Mouse (Mus musculus) lung, postnatal 0 days (tissue): ENCODE data around the gene Dnajc6. TPM values are rescaled to one million over a fixed set of nuclear protein-coding genes. Genes with fewer than 3 reads are reported as not detected.

Experiments
- ATAC-seq: fragments of 200-750 bp; cut with Nextera tagmentation; 2 replicates; pipeline ENCODE4 v1.8.0; 2017; ENCODE audit warnings: moderate library complexity
- DNase-seq: peaks from one replicate; pipeline ENCODE4 v3.0.0-alpha.2; 2016; ENCODE audit warnings: low spot score
- H3K27ac ChIP-seq: fragments of 300-500 bp; sonication (generic); 2 replicates; pipeline ENCODE4 v1.5.1; 2014; ENCODE audit warnings: antibody characterized with exemption, mild to moderate bottlenecking, low read length, mixed read lengths
- H3K27me3 ChIP-seq: fragments of 300-500 bp; sonication (generic); replicated peaks from 2 replicates; pipeline ENCODE4 v1.6.1; 2014; ENCODE audit warnings: low read length, mixed read lengths; ENCODE audit not compliant: insufficient read depth
- H3K36me3 ChIP-seq: fragments of 300-500 bp; sonication (generic); 2 replicates; pipeline ENCODE4 v1.6.1; 2014; ENCODE audit warnings: low read length, mixed read lengths; ENCODE audit not compliant: insufficient read depth
- H3K4me1 ChIP-seq: fragments of 300-500 bp; sonication (generic); 2 replicates; pipeline ENCODE4 v1.6.1; 2014; ENCODE audit warnings: antibody characterized with exemption, low read depth, low read length, mixed read lengths; ENCODE audit not compliant: insufficient read depth
- H3K4me2 ChIP-seq: fragments of 300-500 bp; sonication (generic); replicated peaks from 2 replicates; pipeline ENCODE4 v1.6.1; 2014; ENCODE audit warnings: low read depth, mild to moderate bottlenecking, low read length, moderate library complexity, mixed read lengths
- H3K4me3 ChIP-seq: fragments of 300-500 bp; sonication (generic); 2 replicates; pipeline ENCODE4 v1.5.1; 2014; ENCODE audit warnings: low read depth, low read length
- H3K9ac ChIP-seq: fragments of 300-500 bp; sonication (generic); replicated peaks from 2 replicates; pipeline ENCODE4 v1.6.1; 2014; ENCODE audit warnings: low read depth, mild to moderate bottlenecking
- H3K9me3 ChIP-seq: fragments of 300-500 bp; sonication (generic); 2 replicates; pipeline ENCODE4 v1.6.1; 2016; ENCODE audit warnings: low read length, mixed read lengths
- CTCF ChIP-seq: IDR thresholded peaks from 2 replicates; pipeline ENCODE4 v1.5.1; 2016; ENCODE audit warnings: antibody characterized with exemption, mild to moderate bottlenecking
- EP300 ChIP-seq: IDR thresholded peaks from 2 replicates; pipeline ENCODE4 v1.6.1; 2016; ENCODE audit warnings: antibody characterized with exemption, mild to moderate bottlenecking, control low read depth
- WGBS: fragments of 180-500 bp; shearing (Covaris S2); extraction: QIAGEN DNeasy Blood & Tissue Kit; methylation state at CpG from one replicate; pipeline ENCODE4 v1.1.7; 2014; 5-methylcytosine and 5-hydroxymethylcytosine counted together
- polyA plus RNA-seq: library from polyadenylated mRNA; unstranded; fragments of >200 nt; fragmentation: Nextera tagmentation; extraction: Ambion mirVana; gene quantifications from 2 replicates; pipeline ENCODE4 v1.2.1, GENCODE M21; 2015

Dnajc6 gene
- polyA plus RNA-seq, 1 experiment from 2014 or later = 0.14 TPM

DNA sequence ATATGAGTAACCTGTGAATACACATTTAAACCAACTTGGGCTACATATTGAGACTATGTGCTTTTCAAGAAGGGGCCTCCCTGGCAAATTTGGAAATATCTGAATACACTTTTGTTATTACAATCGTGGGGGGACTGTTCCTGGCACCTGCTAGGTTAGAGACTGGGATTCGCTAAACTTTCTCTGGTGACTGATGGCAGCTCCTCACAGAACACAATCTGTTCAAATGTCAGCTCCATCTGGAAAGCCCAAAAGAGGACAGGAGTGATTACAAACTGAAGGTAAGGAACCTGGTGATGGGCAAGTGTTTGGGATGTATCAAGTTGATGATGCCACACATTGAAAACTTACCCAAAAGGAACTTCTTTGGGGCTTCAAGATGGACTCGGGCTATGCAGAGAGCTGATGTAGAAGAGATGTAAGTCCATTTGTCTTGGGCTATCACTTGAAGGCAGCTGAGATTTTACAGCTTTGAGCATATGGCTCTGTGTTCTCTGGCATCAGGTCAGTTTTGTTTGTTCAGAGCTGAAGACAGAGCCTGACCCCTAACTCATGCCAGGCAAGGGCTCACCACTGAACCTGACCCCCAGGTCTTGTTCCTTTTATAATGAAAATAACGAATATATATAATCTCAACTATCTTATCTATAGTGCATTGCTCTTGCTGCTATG is 68.4 kb downstream of the Dnajc6 start:
- ATAC-seq = no peak
- no peaks in the 10 kb centered on the region for H3K4me1 ChIP-seq
- H3K27me3 ChIP-seq = no peaks in the 10 kb centered on the region
- no peak for TF ChIP-seq EP300
- TF ChIP-seq CTCF = no peak
- no peak overlapping the region for H3K9ac ChIP-seq
- no peak overlapping the region for H3K4me3 ChIP-seq
- no peak overlapping the region for H3K4me2 ChIP-seq
- H3K36me3 ChIP-seq = no peaks in the 10 kb centered on the region
- DNase-seq = no peak
- H3K9me3 ChIP-seq = no peaks in the 10 kb centered on the region
- H3K27ac ChIP-seq = no peak overlapping the region
- 74% methylated on average over 4 of the region's 4 CpGs for WGBS

DNA sequence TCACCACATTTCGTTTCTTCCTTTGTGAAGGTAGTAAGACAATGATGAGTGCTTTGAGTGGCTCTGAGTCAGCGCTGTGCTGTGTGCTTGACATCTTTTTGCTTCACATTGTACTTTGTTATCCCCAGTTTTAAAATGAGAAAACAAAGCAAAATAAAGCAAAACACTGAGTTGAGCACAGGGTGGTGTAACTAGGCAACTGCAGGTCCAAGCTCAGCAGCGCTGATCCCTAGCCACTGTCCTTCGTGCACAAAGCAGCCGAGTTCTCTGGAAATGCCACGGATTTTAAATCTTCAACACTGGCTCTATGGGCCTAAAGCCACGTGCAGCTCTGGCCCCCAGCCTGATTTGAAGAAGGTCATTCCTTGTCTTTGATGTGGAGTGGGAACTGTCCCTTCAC is 72.6 kb downstream of the Dnajc6 start:
- H3K27me3 ChIP-seq = no peaks in the 10 kb centered on the region
- no peak overlapping the region for H3K4me3 ChIP-seq
- H3K36me3 ChIP-seq = no peaks in the 10 kb centered on the region
- H3K4me1 ChIP-seq = no peaks in the 10 kb centered on the region
- TF ChIP-seq EP300 (no peak), CTCF (no peak)
- H3K27ac ChIP-seq = no peak overlapping the region
- 61% methylated on average over 7 of the region's 7 CpGs for WGBS
- H3K9me3 ChIP-seq = no peaks in the 10 kb centered on the region
- ATAC-seq (no peak), DNase-seq (no peak)
- no peak overlapping the region for H3K9ac ChIP-seq
- no peak overlapping the region for H3K4me2 ChIP-seq

DNA sequence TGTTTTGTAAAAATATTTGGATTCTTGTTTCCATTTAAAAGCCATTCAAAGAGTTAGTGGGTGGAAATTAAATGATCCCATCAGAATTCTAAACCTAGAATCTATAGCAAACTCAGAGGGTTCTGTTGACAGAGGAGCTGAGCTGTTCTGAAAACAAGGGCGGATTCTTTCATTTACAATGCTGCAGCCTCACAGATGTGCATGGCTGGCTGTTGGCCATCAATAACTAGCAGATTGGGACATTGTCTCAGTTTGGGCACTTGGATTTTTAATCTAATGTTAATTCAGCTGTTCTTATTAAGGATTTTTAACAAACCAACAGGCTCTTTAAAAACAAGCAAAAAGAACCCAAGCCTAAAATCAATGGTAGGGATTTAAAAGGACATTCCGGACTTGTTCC is 75.7 kb downstream of the Dnajc6 start:
- Histone ChIP-seq H3K27ac (no peak overlapping the region), H3K27me3 (no peaks in the 10 kb centered on the region), H3K9ac (no peak overlapping the region), H3K4me3 (no peak overlapping the region), H3K9me3 (no peaks in the 10 kb centered on the region), H3K4me2 (no peak overlapping the region), H3K4me1 (no peaks in the 10 kb centered on the region), H3K36me3 (no peaks in the 10 kb centered on the region)
- no peak for TF ChIP-seq CTCF
- TF ChIP-seq EP300 = no peak
- no peak for DNase-seq
- 79% methylated on average over 2 of the region's 2 CpGs for WGBS
- ATAC-seq = no peak

DNA sequence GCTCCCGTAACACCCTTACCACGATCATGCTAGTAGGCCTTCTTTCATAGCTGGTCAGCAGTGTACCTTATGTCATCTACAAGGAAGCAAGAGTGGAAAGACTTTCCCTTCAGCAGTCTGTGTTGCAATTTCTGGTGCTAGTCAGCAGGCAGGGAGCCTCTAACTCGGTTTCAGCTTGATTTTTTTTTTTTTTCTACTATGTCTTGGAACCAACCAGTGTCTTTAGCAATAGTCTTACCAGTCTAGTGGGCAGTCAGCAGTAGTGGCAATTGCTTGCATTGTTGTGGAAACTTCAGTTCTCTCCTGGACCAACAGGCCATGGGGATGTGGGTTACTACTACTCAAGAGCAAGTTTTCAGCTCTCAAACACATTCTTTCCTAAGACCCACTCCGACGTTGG is 78.9 kb downstream of the Dnajc6 start:
- ATAC-seq = no peak
- WGBS = 81% methylated on average over 5 of the region's 5 CpGs

DNA sequence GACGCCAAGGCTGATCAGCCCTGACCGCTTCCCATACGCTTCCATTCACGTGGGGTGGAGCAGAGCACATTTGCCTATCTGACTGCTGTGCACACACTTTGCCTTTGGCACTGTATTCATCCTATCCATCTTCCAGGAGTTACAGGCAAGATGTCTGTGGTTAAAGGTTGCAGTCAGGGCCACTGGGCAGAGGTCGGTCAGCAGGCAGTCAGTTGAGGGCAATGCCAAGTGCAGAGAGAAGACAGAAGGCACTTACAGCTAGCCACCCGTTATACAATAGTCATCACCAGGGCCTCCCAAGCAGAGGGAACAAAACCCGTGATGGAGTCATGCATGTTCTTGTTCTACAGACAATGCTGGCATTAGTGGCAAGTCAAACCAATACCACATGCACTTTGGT is 82.3 kb downstream of the Dnajc6 start:
- Histone ChIP-seq H3K27ac (no peak overlapping the region), H3K36me3 (no peaks in the 10 kb centered on the region), H3K9me3 (no peaks in the 10 kb centered on the region), H3K4me3 (no peak overlapping the region), H3K4me2 (no peak overlapping the region), H3K27me3 (no peaks in the 10 kb centered on the region), H3K4me1 (no peaks in the 10 kb centered on the region), H3K9ac (no peak overlapping the region)
- DNase-seq (no peak), ATAC-seq (no peak)
- 73% methylated on average over 7 of the region's 7 CpGs for WGBS
- TF ChIP-seq CTCF = no peak
- TF ChIP-seq EP300 = no peak

More for the DNA sequence above, 78.9 kb downstream of the Dnajc6 start:
- no peak overlapping the region for H3K4me2 ChIP-seq
- no peak overlapping the region for H3K27ac ChIP-seq
- H3K4me1 ChIP-seq = no peaks in the 10 kb centered on the region
- no peak overlapping the region for H3K4me3 ChIP-seq
- no peaks in the 10 kb centered on the region for H3K27me3 ChIP-seq
- no peak overlapping the region for H3K9ac ChIP-seq
- DNase-seq = no peak
- no peaks in the 10 kb centered on the region for H3K9me3 ChIP-seq
- TF ChIP-seq CTCF (no peak), EP300 (no peak)
- no peaks in the 10 kb centered on the region for H3K36me3 ChIP-seq

DNA sequence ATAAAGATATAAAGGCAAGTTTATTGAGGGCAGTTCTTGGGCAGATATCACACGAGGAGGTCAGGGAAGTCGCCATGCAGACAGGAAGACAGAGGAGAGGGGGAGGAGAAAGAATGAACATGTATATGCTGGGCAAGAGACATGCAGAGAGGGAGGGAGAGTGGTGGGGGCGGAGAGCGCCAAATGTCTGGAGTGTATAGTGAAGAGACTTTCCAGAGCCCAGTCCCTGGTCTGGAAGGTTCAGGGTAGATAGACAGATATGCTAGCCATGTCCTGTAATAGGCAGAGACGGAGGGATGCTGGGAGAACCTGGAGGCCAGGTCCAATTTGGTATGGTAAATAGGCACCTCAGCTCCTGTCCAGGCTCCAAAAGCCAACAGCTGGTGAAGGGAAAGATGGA is 83.1 kb downstream of the Dnajc6 start:
- Histone ChIP-seq H3K36me3 (no peaks in the 10 kb centered on the region), H3K9me3 (no peaks in the 10 kb centered on the region), H3K4me2 (no peak overlapping the region), H3K9ac (no peak overlapping the region), H3K4me1 (no peaks in the 10 kb centered on the region), H3K27ac (no peak overlapping the region), H3K27me3 (no peaks in the 10 kb centered on the region), H3K4me3 (no peak overlapping the region)
- 63% methylated on average over 5 of the region's 5 CpGs for WGBS
- no peak for TF ChIP-seq EP300
- DNase-seq = no peak
- no peak for ATAC-seq

DNA sequence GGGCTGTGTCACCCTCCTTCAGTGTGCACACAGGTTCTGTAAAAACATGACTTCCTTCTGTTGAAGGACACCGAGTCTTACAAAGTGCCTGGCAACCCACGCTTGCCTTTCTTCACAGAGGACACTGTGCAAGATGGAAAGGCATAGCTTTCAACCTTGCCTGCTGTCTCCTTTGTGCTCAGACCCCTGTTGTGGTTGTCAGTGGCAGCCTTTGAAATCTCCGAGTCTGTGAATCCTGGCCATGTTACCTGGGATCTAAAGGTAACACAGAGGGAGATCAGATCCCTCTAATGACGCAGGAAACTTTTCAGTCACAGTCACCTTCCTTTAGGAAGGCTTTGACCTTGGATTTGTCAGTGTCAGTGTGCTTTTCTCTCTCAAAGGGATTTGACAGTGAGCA is 84.7 kb downstream of the Dnajc6 start:
- no peak for ATAC-seq
- no peak overlapping the region for H3K9ac ChIP-seq
- H3K27ac ChIP-seq = no peak overlapping the region
- H3K4me2 ChIP-seq = no peak overlapping the region
- H3K4me3 ChIP-seq = no peak overlapping the region
- no peak for DNase-seq
- H3K27me3 ChIP-seq = no peaks in the 10 kb centered on the region
- TF ChIP-seq CTCF (no peak), EP300 (no peak)
- no peaks in the 10 kb centered on the region for H3K36me3 ChIP-seq
- H3K4me1 ChIP-seq = no peaks in the 10 kb centered on the region
- WGBS = 70% methylated on average over 4 of the region's 4 CpGs
- H3K9me3 ChIP-seq = no peaks in the 10 kb centered on the region
